ENCODE assay signal across 9 mouse cellular contexts in the genomic region with DNA sequence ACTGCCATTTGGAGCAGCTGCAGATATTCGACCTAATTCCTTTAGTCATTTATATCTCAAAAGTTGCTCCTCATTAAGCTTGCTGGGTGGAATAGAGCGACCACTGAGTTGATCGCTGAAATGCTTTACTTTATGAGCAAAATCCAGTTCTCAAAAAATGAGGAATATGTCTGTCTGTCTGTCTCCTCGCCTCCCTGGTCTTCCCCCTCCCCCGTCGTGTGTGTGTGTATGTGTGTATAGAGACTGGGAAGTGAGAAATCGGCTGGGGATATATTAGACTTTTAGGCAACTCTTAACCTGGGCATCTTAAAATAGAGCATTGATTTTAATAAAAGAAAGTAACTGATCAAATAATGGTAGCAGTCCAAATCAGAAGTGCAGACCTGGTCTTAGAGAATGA. TPM values are rescaled to one million over a fixed set of nuclear protein-coding genes. Genes with fewer than 3 reads are reported as not detected.
DNase-seq lines count a peak whose midpoint lies in the region; ATAC-seq lines count a peak whose summit lies in the region.
"Had no signal": no experiment of that assay in that cellular context is flagged by ENCODE, and none has a peak within 500 bp of the region (broad histone marks: within the 10 kb centered on the region; RNA-seq: fewer than 3 reads in every experiment).

No protein-coding gene starts in this region.

- H3K4me3 ChIP-seq in heart, embryonic 15.5 days = peak overlapping the region; percentile 77
- peak overlapping the region; percentile 64 for H3K4me3 ChIP-seq in hindbrain, embryonic 11.5 days (ENCODE audit: low read depth, low read length)
- peak overlapping the region; percentile 72 for H3K4me3 ChIP-seq in midbrain, embryonic 12.5 days

- no peaks in the 10 kb centered on the region for H3K27me3 ChIP-seq in heart, embryonic 15.5 days
- no peaks in the 10 kb centered on the region for H3K27me3 ChIP-seq in hindbrain, embryonic 11.5 days (ENCODE audit: control insufficient read depth, insufficient read depth, low read length)
- H3K27me3 ChIP-seq in midbrain, embryonic 12.5 days = no peaks in the 10 kb centered on the region
- H3K27me3 ChIP-seq: Patski had no signal

- peak overlapping the region; percentile 80 for H3K4me2 ChIP-seq in heart, embryonic 15.5 days
- H3K4me2 ChIP-seq in hindbrain, embryonic 11.5 days (replicated peaks; ENCODE audit: low read depth, low read length) = peak overlapping the region; percentile 61
- H3K4me2 ChIP-seq in midbrain, embryonic 12.5 days (replicated peaks) = peak overlapping the region; percentile 88

- no peaks in the 10 kb centered on the region for H3K9me3 ChIP-seq in heart, embryonic 15.5 days (replicated peaks)
- H3K9me3 ChIP-seq in hindbrain, embryonic 11.5 days (ENCODE audit: control insufficient read depth, low read length) = no peaks in the 10 kb centered on the region
- no peaks in the 10 kb centered on the region for H3K9me3 ChIP-seq in midbrain, embryonic 12.5 days

- peaks cover 33% of the 10 kb centered on the region for H3K36me3 ChIP-seq in heart, embryonic 15.5 days
- peaks cover 6% of the 10 kb centered on the region; the same call in 1 of the 2 replicates for H3K36me3 ChIP-seq in hindbrain, embryonic 11.5 days (ENCODE audit: control insufficient read depth, insufficient read depth, low read length)
- H3K36me3 ChIP-seq in midbrain, embryonic 12.5 days = peaks cover 36% of the 10 kb centered on the region

- H3K4me1 ChIP-seq in heart, embryonic 15.5 days (replicated peaks) = peaks cover 17% of the 10 kb centered on the region
- H3K4me1 ChIP-seq in hindbrain, embryonic 11.5 days (replicated peaks; ENCODE audit: control insufficient read depth, insufficient read depth, low read length) = no peaks in the 10 kb centered on the region; the same call in 1 of the 2 replicates
- peaks cover 16% of the 10 kb centered on the region for H3K4me1 ChIP-seq in midbrain, embryonic 12.5 days

- no peak for ATAC-seq in heart, embryonic 15.5 days (replicated peaks; ENCODE audit: insufficient number of reproducible peaks, insufficient read depth, low FRiP score, low read depth)
- ATAC-seq in hindbrain, embryonic 11.5 days (ENCODE audit: low FRiP score) = peak; percentile 5; the same call in 1 of the 2 replicates
- ATAC-seq in midbrain, embryonic 12.5 days (ENCODE audit: low FRiP score, low read depth) = no peak

- H3K27ac ChIP-seq in heart, embryonic 15.5 days = peak overlapping the region; percentile 73
- H3K27ac ChIP-seq in hindbrain, embryonic 11.5 days (ENCODE audit: low read depth, low read length) = peak overlapping the region; percentile 56
- H3K27ac ChIP-seq in midbrain, embryonic 12.5 days (replicated peaks) = peak overlapping the region; percentile 62

- H3K9ac ChIP-seq in heart, embryonic 15.5 days = peak overlapping the region; percentile 66
- H3K9ac ChIP-seq in hindbrain, embryonic 11.5 days (ENCODE audit: low read depth, low read length) = peak overlapping the region; percentile 84
- H3K9ac ChIP-seq in midbrain, embryonic 12.5 days (replicated peaks) = peak overlapping the region; percentile 76

- WGBS in heart, embryonic 15.5 days = 13% methylated on average over 7 of the region's 7 CpGs
- WGBS in hindbrain, embryonic 11.5 days = 20% methylated on average over 7 of the region's 7 CpGs
- WGBS in midbrain, embryonic 12.5 days = 16% methylated on average over 7 of the region's 7 CpGs

- no peak for DNase-seq in heart, adult 18-20 months
- peak; percentile 36 for DNase-seq in adipocyte (ENCODE audit: low spot score)
- no peak for DNase-seq in hindbrain, embryonic 11.5 days (ENCODE audit: low spot score)
- DNase-seq in T-cell, adult 2 months (ENCODE audit: low spot score) = no peak
- DNase-seq in thymus, postnatal 0 days (ENCODE audit: low spot score) = no peak
- DNase-seq in testis, postnatal 10 days (ENCODE audit: low spot score) = no peak

RNA-seq across cellular contexts. Expression of gene Ing4, which starts 0.7 kb away (rescaled TPM):
- 79.2 and 83.1 TPM in 2 replicates for polyA plus RNA-seq in heart, embryonic 15.5 days (2015; fragmentation: Nextera tagmentation; extraction: Ambion mirVana)
- total RNA-seq in heart, adult 18-20 months (2021) = 10 to 100 TPM; 22.4 to 26.6 TPM
- 120 and 133 TPM in 2 replicates for polyA plus RNA-seq in hindbrain, embryonic 11.5 days (2014; fragmentation: Nextera tagmentation; extraction: Ambion mirVana)
- polyA plus RNA-seq in midbrain, embryonic 12.5 days (2016; fragmentation: Nextera tagmentation; extraction: Ambion mirVana) = 163 and 171 TPM in 2 replicates
- 113 and 118 TPM in 2 replicates for polyA plus RNA-seq in thymus, postnatal 0 days (2015; fragmentation: Nextera tagmentation; extraction: Ambion mirVana)

RNA-seq across cellular contexts. Expression of gene Acrbp, which starts 9.3 kb away (rescaled TPM):
- 5.2 and 7.1 TPM in 2 replicates for polyA plus RNA-seq in heart, embryonic 15.5 days (2015; fragmentation: Nextera tagmentation; extraction: Ambion mirVana)
- 1 to 10 TPM in 1 of 2 experiments, under 1 TPM in 1; 0.99 to 2.7 TPM for total RNA-seq in heart, adult 18-20 months (2021)
- polyA plus RNA-seq in hindbrain, embryonic 11.5 days (2014; fragmentation: Nextera tagmentation; extraction: Ambion mirVana) = 10.7 and 12.2 TPM in 2 replicates
- polyA plus RNA-seq in midbrain, embryonic 12.5 days (2016; fragmentation: Nextera tagmentation; extraction: Ambion mirVana) = 18.0 and 18.9 TPM in 2 replicates
- 9.2 and 10.2 TPM in 2 replicates for polyA plus RNA-seq in thymus, postnatal 0 days (2015; fragmentation: Nextera tagmentation; extraction: Ambion mirVana)

RNA-seq across cellular contexts. Expression of gene Lpar5, which starts 27.5 kb away (rescaled TPM):
- polyA plus RNA-seq in heart, embryonic 15.5 days (2015; fragmentation: Nextera tagmentation; extraction: Ambion mirVana) = 0.35 and 0.90 TPM in 2 replicates
- total RNA-seq in heart, adult 18-20 months (2021) = under 1 TPM; 0.25 to 0.62 TPM
- polyA plus RNA-seq in hindbrain, embryonic 11.5 days (2014; fragmentation: Nextera tagmentation; extraction: Ambion mirVana) = 0.21 TPM in 1 of 2 replicates, not detected in the other
- polyA plus RNA-seq in midbrain, embryonic 12.5 days (2016; fragmentation: Nextera tagmentation; extraction: Ambion mirVana) = 0.16 and 0.26 TPM in 2 replicates
- 3.5 and 4.2 TPM in 2 replicates for polyA plus RNA-seq in thymus, postnatal 0 days (2015; fragmentation: Nextera tagmentation; extraction: Ambion mirVana)
- polyA plus RNA-seq: Patski had no signal

RNA-seq across cellular contexts. Expression of gene Zfp384, which starts 31.3 kb away (rescaled TPM):
- 9.0 and 12.4 TPM in 2 replicates for polyA plus RNA-seq in heart, embryonic 15.5 days (2015; fragmentation: Nextera tagmentation; extraction: Ambion mirVana)
- 10 to 100 TPM; 20.5 to 20.6 TPM for total RNA-seq in heart, adult 18-20 months (2021)
- polyA plus RNA-seq in hindbrain, embryonic 11.5 days (2014; fragmentation: Nextera tagmentation; extraction: Ambion mirVana) = 8.7 and 16.5 TPM in 2 replicates
- 18.0 and 20.6 TPM in 2 replicates for polyA plus RNA-seq in midbrain, embryonic 12.5 days (2016; fragmentation: Nextera tagmentation; extraction: Ambion mirVana)
- polyA plus RNA-seq in thymus, postnatal 0 days (2015; fragmentation: Nextera tagmentation; extraction: Ambion mirVana) = 8.8 and 9.5 TPM in 2 replicates

RNA-seq across cellular contexts. Expression of gene Pianp, which starts 43.7 kb away (rescaled TPM):
- 0.62 and 1.1 TPM in 2 replicates for polyA plus RNA-seq in heart, embryonic 15.5 days (2015; fragmentation: Nextera tagmentation; extraction: Ambion mirVana)
- total RNA-seq in heart, adult 18-20 months (2021) = under 1 TPM; 0.62 to 0.80 TPM
- polyA plus RNA-seq in hindbrain, embryonic 11.5 days (2014; fragmentation: Nextera tagmentation; extraction: Ambion mirVana) = 1.6 and 1.9 TPM in 2 replicates
- polyA plus RNA-seq in midbrain, embryonic 12.5 days (2016; fragmentation: Nextera tagmentation; extraction: Ambion mirVana) = 6.7 and 7.7 TPM in 2 replicates
- 0.50 and 0.55 TPM in 2 replicates for polyA plus RNA-seq in thymus, postnatal 0 days (2015; fragmentation: Nextera tagmentation; extraction: Ambion mirVana)
